Mouse (Mus musculus): ENCODE measurements around the gene Scnn1b.
A peak's percentile ranks its signal among the peaks of the same experiment; 100 is the strongest.

Scnn1b gene

DNA sequence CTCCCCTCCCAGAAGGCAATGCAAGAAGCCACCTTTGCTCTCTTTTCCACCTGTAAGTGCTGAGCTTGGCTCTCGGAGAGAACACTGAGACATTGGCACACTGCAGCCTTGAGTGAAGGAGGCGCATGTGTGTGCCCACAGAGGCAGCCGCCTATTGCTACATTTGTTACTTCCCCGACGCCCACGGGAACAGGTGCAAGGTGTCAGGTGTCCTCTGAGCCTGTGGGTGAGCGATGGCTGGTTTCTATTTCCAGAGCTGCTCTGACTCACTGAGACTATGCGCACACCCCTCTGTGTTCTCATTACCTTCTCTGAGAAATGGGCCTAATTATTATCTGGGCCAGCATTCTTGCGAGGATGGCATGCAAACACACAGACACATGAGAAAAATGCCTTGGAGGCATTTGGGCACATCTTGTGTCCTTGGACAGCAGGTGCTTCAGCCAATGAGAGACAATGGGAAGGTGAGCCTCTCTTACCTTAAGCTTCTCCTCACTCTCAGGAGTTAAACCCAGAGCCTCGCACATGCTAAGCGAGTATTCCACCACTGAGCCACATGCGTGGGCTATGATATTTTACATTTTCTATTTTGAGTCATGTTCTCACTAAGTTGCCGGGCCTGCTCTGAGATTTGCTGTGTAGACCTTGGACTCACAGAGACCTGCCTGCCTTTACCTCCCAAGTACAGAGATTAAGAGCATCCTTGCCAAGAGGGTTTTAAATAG is 26.0 kb downstream of the Scnn1b start:
- Histone ChIP-seq H3K36me3 (ENCODE audit: control insufficient read depth, insufficient read depth, low read length, poor library complexity, severe bottlenecking) (no peaks in the 10 kb centered on the region), H3K27me3 (ENCODE audit: control insufficient read depth, insufficient read depth, low read length, poor library complexity, severe bottlenecking) (no peaks in the 10 kb centered on the region)
- no peak for DNase-seq (ENCODE audit: low read depth, low spot score)

DNA sequence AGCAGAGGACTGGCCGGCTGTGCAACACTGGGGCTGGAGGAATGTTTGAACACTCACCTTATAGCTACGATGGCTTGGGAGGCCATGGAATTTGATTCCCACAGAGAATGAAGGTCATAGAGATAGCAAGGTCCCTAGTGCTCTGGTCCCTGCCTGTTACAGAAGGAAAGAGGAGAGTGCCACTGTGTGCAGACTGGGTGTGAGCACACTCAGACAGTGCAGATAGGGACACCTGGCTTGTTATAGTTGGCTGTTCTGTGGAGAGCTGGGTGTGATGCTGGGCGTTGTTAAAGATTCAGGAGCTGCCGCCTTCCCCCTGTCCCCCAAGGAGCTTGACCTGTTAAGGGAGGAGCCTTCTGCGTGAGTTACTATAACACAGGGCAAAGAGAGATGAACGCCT is 31.9 kb downstream of the Scnn1b start:
- Histone ChIP-seq H3K27me3 (ENCODE audit: control insufficient read depth, insufficient read depth, low read length, poor library complexity, severe bottlenecking) (no peaks in the 10 kb centered on the region), H3K36me3 (ENCODE audit: control insufficient read depth, insufficient read depth, low read length, poor library complexity, severe bottlenecking) (no peaks in the 10 kb centered on the region)
- DNase-seq (ENCODE audit: low read depth, low spot score): no peak

DNA sequence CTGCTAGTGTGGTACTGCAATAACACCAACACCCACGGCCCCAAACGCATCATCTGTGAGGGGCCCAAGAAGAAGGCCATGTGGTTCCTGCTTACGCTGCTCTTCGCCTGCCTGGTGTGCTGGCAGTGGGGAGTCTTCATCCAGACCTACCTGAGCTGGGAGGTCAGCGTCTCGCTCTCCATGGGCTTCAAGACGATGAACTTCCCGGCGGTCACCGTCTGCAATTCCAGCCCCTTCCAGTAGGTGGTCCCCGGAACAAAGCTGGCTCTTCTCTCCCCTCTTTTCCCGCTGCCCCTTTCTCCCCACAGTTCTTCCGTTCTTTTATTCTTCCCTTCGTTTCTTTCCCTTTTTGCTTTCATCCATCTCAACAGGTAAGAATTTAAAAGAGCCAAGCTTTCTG is 34.5 kb downstream of the Scnn1b start:
- no peaks in the 10 kb centered on the region for H3K36me3 ChIP-seq (ENCODE audit: control insufficient read depth, insufficient read depth, low read length, poor library complexity, severe bottlenecking)
- DNase-seq (ENCODE audit: low read depth, low spot score): peak; percentile 47
- H3K27me3 ChIP-seq (ENCODE audit: control insufficient read depth, insufficient read depth, low read length, poor library complexity, severe bottlenecking): no peaks in the 10 kb centered on the region

DNA sequence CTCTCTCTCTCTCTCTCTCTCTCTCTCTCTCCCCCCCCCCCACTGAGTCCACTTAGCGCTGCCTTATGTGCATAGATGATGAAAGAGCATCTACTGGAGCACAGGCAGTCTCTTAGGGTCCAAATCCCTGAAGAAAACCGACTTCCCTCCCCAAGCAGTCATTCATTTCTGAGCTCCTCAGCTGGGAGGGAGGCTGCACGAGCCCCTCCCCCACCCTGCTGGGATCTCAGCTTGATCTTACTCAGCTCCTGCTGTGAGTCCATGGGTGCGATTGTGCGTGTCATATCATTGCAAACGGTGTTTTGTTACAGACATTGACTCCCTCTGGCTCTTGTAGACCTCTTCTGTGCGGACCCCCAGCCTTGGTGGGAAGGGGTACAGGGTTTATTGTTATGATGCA is 35.1 kb downstream of the Scnn1b start:
- H3K36me3 ChIP-seq (ENCODE audit: control insufficient read depth, insufficient read depth, low read length, poor library complexity, severe bottlenecking): no peaks in the 10 kb centered on the region
- peak; percentile 2 for DNase-seq (ENCODE audit: low read depth, low spot score)
- no peaks in the 10 kb centered on the region for H3K27me3 ChIP-seq (ENCODE audit: control insufficient read depth, insufficient read depth, low read length, poor library complexity, severe bottlenecking)

DNA sequence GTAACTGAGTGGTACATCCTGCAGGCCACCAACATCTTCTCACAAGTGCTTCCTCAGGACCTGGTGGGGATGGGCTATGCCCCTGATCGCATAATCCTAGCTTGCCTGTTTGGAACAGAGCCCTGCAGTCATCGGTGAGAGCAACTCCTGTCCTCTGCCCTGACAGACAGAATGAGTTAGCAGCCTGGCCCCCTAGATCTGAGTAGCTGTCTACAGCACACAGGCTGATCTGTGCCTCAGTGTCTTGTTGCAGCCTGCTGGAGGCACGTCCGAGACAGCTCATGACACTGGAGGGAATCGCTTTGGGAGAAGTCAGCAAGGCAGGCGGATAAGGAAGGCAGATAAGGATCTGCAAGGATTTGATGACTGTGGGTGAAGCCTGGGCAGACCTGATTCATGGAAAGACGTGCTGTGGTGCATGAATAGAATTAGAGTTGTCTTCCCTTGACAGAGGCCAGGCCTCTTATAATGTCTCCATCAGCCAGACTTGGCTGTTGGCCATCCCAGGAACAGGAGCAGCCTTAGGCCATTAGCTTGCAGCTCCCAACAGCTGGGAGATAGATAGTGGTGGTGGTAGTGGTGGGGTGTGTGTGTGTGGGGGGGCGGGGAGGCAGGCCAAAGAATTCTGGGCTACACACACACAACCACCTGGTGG is 38.0 kb downstream of the Scnn1b start:
- H3K27me3 ChIP-seq (ENCODE audit: control insufficient read depth, insufficient read depth, low read length, poor library complexity, severe bottlenecking): no peaks in the 10 kb centered on the region; the same call in 1 of the 2 replicates
- no peak for DNase-seq (ENCODE audit: low read depth, low spot score)

DNA sequence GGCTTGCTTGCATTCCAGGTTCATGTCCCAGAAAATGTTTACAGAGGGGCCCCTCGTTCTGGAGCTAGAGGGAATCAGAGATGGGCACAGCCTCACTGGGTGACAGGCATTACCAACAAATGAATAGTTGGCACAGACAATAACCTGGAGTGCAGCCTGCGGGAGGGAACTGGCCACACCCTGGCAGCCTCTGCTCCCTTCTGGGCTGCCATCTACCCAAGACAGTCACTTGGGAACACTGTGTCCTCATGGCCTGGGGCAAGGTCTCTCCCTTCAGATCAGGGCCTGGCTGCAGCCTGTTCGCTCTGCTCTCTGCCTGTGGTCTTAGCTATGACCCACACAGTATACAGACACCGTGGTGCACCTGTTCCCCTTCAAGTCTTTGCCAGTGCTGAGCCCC is 42.0 kb downstream of the Scnn1b start:
- no peaks in the 10 kb centered on the region; the same call in 1 of the 2 replicates for H3K27me3 ChIP-seq (ENCODE audit: control insufficient read depth, insufficient read depth, low read length, poor library complexity, severe bottlenecking)
- DNase-seq (ENCODE audit: low read depth, low spot score): no peak
- no peaks in the 10 kb centered on the region for H3K36me3 ChIP-seq (ENCODE audit: control insufficient read depth, insufficient read depth, low read length, poor library complexity, severe bottlenecking)

More for the DNA sequence above, 38.0 kb downstream of the Scnn1b start:
- H3K36me3 ChIP-seq (ENCODE audit: control insufficient read depth, insufficient read depth, low read length, poor library complexity, severe bottlenecking): no peaks in the 10 kb centered on the region

DNA sequence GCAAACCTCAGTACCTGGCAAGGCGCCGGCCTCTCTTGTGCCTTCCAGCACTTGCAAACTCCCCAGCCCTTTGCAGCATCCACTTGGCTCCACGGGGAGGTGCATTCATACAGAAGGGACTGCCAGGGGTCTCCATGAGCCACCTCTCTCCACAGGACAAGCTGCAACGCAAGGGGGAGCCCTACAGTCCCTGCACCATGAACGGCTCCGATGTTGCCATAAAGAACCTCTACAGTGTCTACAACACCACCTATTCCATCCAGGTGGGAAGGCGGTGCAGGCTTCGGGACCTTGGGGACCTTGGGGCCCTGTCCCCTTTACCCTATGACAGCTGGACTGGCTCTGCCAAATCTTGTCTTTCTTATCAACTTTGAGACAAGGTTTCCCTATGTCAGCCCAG is 47.4 kb downstream of the Scnn1b start:
- H3K36me3 ChIP-seq (ENCODE audit: control insufficient read depth, insufficient read depth, low read length, poor library complexity, severe bottlenecking): no peaks in the 10 kb centered on the region

DNA sequence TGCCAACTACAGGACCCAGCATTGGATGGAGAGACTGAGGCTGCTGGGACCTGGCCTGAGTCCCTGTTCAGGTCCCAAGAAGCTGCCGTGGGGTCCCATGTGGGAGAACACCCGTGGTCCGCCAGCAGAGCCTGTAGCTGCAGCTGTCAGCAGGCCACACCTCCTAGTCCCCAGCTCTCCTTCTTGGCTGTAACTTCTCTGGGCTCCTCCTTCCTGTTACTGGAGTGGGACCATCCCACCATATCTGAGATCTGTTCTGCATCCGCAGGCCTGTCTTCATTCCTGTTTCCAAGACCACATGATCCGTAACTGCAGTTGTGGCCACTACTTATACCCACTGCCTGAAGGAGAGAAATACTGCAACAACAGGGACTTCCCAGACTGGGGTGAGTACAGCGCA is 49.1 kb downstream of the Scnn1b start:
- DNase-seq (ENCODE audit: low read depth, low spot score): no peak
- no peaks in the 10 kb centered on the region for H3K36me3 ChIP-seq (ENCODE audit: control insufficient read depth, insufficient read depth, low read length, poor library complexity, severe bottlenecking)
- no peaks in the 10 kb centered on the region; the same call in 1 of the 2 replicates for H3K27me3 ChIP-seq (ENCODE audit: control insufficient read depth, insufficient read depth, low read length, poor library complexity, severe bottlenecking)

More for the DNA sequence above, 47.4 kb downstream of the Scnn1b start:
- no peak for DNase-seq (ENCODE audit: low read depth, low spot score)
- no peaks in the 10 kb centered on the region; the same call in 1 of the 2 replicates for H3K27me3 ChIP-seq (ENCODE audit: control insufficient read depth, insufficient read depth, low read length, poor library complexity, severe bottlenecking)

DNA sequence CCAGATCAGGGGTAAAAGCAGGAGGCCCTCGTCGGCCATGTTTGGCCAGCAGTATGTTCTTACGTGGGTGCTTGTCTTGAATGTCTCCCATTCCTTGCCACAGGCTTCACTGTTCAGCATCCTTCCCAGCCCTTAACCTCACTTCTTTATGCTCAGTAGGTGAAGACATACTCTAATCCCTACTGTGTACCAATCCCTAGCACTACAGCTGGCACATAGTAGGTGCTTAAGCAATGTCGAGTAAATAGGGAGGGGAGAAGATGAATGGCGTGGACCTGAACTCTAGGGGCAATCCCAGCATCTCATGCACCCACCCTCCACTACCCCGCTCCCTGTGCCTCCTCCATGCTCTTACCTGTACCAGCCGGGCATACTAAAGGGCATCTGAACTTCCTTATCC is 59.5 kb downstream of the Scnn1b start:
- Histone ChIP-seq H3K27me3 (ENCODE audit: control insufficient read depth, insufficient read depth, low read length, poor library complexity, severe bottlenecking) (no peaks in the 10 kb centered on the region), H3K36me3 (ENCODE audit: control insufficient read depth, insufficient read depth, low read length, poor library complexity, severe bottlenecking) (no peaks in the 10 kb centered on the region; the same call in 1 of the 2 replicates)
- no peak for DNase-seq (ENCODE audit: low read depth, low spot score)

DNA sequence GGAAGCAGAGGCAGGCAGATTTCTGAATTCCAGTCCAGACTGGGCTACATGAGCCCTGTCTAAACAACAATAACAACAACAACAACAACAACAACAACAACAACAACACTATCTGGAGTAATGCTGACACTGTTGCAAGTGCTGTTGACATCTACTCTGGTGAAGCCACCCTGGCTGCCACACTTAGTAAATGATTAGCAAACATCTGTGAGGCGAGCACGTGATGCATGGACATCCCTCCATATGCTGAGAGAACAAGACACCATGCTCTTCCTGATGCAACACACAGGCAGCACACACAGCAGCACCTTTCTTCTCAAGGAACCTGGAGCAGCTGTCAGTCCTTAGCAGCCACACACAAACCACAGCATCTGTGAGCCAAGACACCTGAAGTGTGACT is 63.0 kb downstream of the Scnn1b start:
- H3K36me3 ChIP-seq (ENCODE audit: control insufficient read depth, insufficient read depth, low read length, poor library complexity, severe bottlenecking): no peaks in the 10 kb centered on the region; the same call in 1 of the 2 replicates
- no peaks in the 10 kb centered on the region for H3K27me3 ChIP-seq (ENCODE audit: control insufficient read depth, insufficient read depth, low read length, poor library complexity, severe bottlenecking)
- no peak for DNase-seq (ENCODE audit: low read depth, low spot score)

DNA sequence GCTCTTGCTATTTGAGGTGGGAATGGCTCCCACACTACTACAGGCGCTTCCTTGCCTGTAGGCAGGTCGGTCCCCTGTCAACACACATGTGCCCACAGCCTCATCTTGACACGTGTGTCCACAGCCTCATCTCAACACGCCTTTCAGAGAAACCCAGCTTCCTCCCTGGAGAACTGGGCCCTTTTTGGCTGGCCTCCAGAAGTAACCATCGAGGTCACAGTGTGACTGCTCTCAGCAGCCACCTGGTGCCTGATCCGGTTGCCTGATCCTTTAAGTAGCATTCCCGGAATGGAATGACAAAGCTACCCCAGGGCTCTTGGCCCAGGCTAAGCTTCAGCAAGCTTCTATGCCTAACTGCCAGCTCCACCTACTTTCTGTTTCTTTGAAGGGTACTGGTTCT is 66.4 kb downstream of the Scnn1b start:
- Histone ChIP-seq H3K36me3 (ENCODE audit: control insufficient read depth, insufficient read depth, low read length, poor library complexity, severe bottlenecking) (no peaks in the 10 kb centered on the region; the same call in 1 of the 2 replicates), H3K27me3 (ENCODE audit: control insufficient read depth, insufficient read depth, low read length, poor library complexity, severe bottlenecking) (no peaks in the 10 kb centered on the region)
- no peak for DNase-seq (ENCODE audit: low read depth, low spot score)

DNA sequence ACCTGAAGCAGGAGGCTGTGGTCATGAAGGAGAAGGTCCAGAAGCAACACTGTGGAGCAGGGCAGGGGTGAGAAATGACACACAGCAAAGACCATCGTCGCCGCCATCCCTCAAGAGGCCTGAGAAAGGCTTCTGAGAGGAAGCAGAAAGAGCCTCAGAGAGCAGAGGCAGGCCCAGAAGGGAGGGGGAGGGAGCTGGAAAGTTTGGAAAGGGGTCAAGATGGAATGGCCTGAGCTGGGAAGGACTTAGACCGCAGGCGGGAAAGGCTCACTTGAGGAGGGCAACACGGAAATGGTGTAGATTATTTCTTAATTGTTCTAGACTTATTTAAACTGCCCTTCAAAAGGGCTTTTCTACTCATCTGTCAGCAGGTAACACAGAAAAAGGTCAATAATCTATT is 68.8 kb downstream of the Scnn1b start:
- DNase-seq (ENCODE audit: low read depth, low spot score): no peak
- Histone ChIP-seq H3K27me3 (ENCODE audit: control insufficient read depth, insufficient read depth, low read length, poor library complexity, severe bottlenecking) (no peaks in the 10 kb centered on the region), H3K36me3 (ENCODE audit: control insufficient read depth, insufficient read depth, low read length, poor library complexity, severe bottlenecking) (no peaks in the 10 kb centered on the region; the same call in 1 of the 2 replicates)

DNA sequence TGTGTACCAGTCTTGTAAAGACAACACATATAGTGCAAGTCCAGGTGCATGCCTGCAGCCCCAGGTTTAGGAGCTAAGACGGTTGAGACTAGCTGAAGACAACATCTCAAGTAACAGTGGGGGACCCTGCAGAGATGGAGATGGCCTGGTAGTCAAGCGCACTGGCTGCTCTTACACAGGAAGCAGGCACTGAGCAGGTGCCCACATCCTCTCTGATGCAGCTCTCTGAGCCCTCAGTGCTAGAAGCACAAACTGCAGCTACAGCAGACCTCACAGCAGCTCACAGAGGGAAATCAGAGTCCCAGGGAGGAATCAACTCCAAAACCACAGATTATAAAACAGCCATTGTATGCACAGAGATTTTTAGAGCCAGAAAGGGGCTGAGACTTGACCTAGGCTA is 69.5 kb downstream of the Scnn1b start:
- no peaks in the 10 kb centered on the region; the same call in 1 of the 2 replicates for H3K36me3 ChIP-seq (ENCODE audit: control insufficient read depth, insufficient read depth, low read length, poor library complexity, severe bottlenecking)
- DNase-seq (ENCODE audit: low read depth, low spot score): no peak
- no peaks in the 10 kb centered on the region for H3K27me3 ChIP-seq (ENCODE audit: control insufficient read depth, insufficient read depth, low read length, poor library complexity, severe bottlenecking)

DNA sequence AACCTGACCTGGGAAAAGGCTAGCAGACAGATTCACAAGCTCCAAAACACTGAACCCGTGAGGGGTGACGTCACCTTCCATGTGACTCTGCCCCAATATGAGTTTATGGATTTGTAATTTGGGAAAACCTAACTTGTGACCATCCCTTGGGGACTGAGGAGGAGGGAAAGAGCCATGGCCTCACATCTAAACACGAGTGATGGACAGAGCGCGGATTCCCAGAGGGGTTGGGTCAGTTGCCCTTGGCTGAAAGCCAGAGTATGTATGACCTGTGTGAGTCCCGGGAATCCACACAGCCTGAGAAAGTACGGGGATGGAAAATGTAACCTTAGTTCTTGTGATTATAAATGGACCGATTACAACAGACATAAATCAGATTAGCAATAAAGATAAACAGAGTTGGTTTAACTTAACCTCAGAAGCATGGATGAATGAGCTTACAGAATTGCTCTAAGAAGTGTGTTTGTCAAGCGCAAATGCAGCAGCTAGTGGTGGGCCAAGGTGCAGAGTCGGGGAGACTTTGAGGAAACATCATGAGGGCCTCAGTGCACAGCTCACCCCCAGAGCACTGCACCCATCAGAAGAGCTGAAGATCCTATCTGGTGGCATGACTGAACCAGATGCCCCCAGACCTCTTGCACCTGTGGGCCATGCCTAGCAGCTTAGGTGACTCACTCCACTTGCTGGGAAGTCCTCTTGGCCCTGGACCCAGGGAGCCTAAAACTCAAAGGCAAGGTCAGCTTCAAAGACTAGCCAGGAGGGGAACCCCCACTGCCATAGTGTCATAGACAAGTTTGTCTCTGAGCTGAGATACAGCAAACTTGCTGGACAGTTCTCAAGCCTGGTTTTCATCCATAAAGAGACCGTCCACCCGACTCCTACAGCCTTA is 71.3 kb downstream of the Scnn1b start:
- Histone ChIP-seq H3K36me3 (ENCODE audit: control insufficient read depth, insufficient read depth, low read length, poor library complexity, severe bottlenecking) (no peaks in the 10 kb centered on the region; the same call in 1 of the 2 replicates), H3K27me3 (ENCODE audit: control insufficient read depth, insufficient read depth, low read length, poor library complexity, severe bottlenecking) (no peaks in the 10 kb centered on the region)
- DNase-seq (ENCODE audit: low read depth, low spot score): no peak

Data from splenic B cell, adult 2 months (primary cell).